Mouse (Mus musculus): Measurements from ENCODE around the gene Fxr1.
"Not testable (repeated sequence)": the region's sequence is repeated elsewhere in the genome, so short reads cannot be mapped to it uniquely, and the experiment has no call there.

Fxr1 gene

GRCm38 (mm10) chr3:34019540-34020381 is at the start of gene Fxr1:
TSS of gene Fxr1 (plus strand) at chr3:34019943.
- DNase-seq: peak; percentile 80 to 82

- DNase-seq: no peak
These were observed 40.3 kb upstream of the Fxr1 start for GRCm38 (mm10) chr3:33979395-33979794.

- DNase-seq: no peak
These were observed 37.0 kb upstream of the Fxr1 start for GRCm38 (mm10) chr3:33982746-33983145.

- no peak for DNase-seq
These were observed 30.4 kb upstream of the Fxr1 start for GRCm38 (mm10) chr3:33989302-33989701.

- no peak for DNase-seq
These were observed 29.3 kb upstream of the Fxr1 start for GRCm38 (mm10) chr3:33990451-33990850.

GRCm38 (mm10) chr3:33990921-33991320 is 28.8 kb upstream of the Fxr1 start:
- no peak for DNase-seq

- DNase-seq: no peak
These were observed 26.2 kb upstream of the Fxr1 start for GRCm38 (mm10) chr3:33993421-33994126.

- no peak for DNase-seq
These were observed 25.6 kb upstream of the Fxr1 start for GRCm38 (mm10) chr3:33994127-33994488.

- not testable (repeated sequence) for DNase-seq
These were observed 18.1 kb upstream of the Fxr1 start for GRCm38 (mm10) chr3:34001691-34002090.

- no peak for DNase-seq
These were observed 15.9 kb upstream of the Fxr1 start for GRCm38 (mm10) chr3:34003860-34004259.

GRCm38 (mm10) chr3:34006301-34006700 is 13.4 kb upstream of the Fxr1 start:
- DNase-seq: no peak

- DNase-seq: no peak
These were observed 12.9 kb upstream of the Fxr1 start for GRCm38 (mm10) chr3:34006824-34007223.

- no peak for DNase-seq
These were observed 12.1 kb upstream of the Fxr1 start for GRCm38 (mm10) chr3:34007611-34008010.

GRCm38 (mm10) chr3:34008191-34008590 is 11.6 kb upstream of the Fxr1 start:
- DNase-seq: no peak

- DNase-seq: peak; percentile 22 to 25
These were observed 877 bp downstream of the Fxr1 start for GRCm38 (mm10) chr3:34020382-34021258.

- no peak for DNase-seq
These were observed 1.6 kb downstream of the Fxr1 start for GRCm38 (mm10) chr3:34021259-34021828.

- DNase-seq: no peak
These were observed 9.2 kb downstream of the Fxr1 start for GRCm38 (mm10) chr3:34028935-34029334.

GRCm38 (mm10) chr3:34030601-34031000 is 10.9 kb downstream of the Fxr1 start:
- DNase-seq: no peak

- DNase-seq: peak; percentile 10 to 25
These were observed 14.1 kb downstream of the Fxr1 start for GRCm38 (mm10) chr3:34033720-34034364.

GRCm38 (mm10) chr3:34034803-34035202 is 15.1 kb downstream of the Fxr1 start:
- DNase-seq: no peak

GRCm38 (mm10) chr3:34035706-34036105 is 16.0 kb downstream of the Fxr1 start:
- DNase-seq: no peak

GRCm38 (mm10) chr3:34041990-34042389 is 22.2 kb downstream of the Fxr1 start:
- DNase-seq: no peak

Data from B cell, adult 2 months (primary cell).